Mouse (Mus musculus) MEL (cell line): ENCODE results near the gene Ctbs. TPM values are rescaled to one million over a fixed set of nuclear protein-coding genes. Genes with fewer than 3 reads are reported as not detected.

Source experiments
- DNase-seq: peaks from one replicate; pipeline ENCODE4 v3.0.0; 2011; ENCODE audit warnings: low read depth, low spot score
- H3K27ac ChIP-seq: 2 replicates; pipeline ENCODE4 v1.5.1; 2012; ENCODE audit warnings: low read depth, mild to moderate bottlenecking, control low read depth, low read length, moderate library complexity; ENCODE audit not compliant: control insufficient read depth
- H3K27me3 ChIP-seq, 2 experiments: fragments of 150-350 bp in 1 of 2; sonication (generic) in 1 of 2; 2 replicates each; pipeline ENCODE4 v1.6.1; 2012; ENCODE audit warnings: low read length in 2 of 2, mild to moderate bottlenecking in 2 of 2, improper control_type of control experiment in 1 of 2, moderate library complexity in 1 of 2; ENCODE audit not compliant: insufficient read depth in 2 of 2, control insufficient read depth in 1 of 2
- H3K36me3 ChIP-seq, 2 experiments: 2 replicates each; pipeline ENCODE4 v1.6.1; 2012 to 2014; ENCODE audit warnings: low read length in 2 of 2, improper control_type of control experiment in 1 of 2, inconsistent platforms in 1 of 2, mild to moderate bottlenecking in 1 of 2; ENCODE audit not compliant: insufficient read depth in 2 of 2, control insufficient read depth in 1 of 2
- H3K4me1 ChIP-seq, 2 experiments: fragments of 150-350 bp in 1 of 2; sonication (generic) in 1 of 2; 2 replicates each; pipeline ENCODE4 v1.6.1; 2012; ENCODE audit warnings: low read length in 2 of 2, improper control_type of control experiment in 1 of 2, mild to moderate bottlenecking in 1 of 2; ENCODE audit not compliant: insufficient read depth in 2 of 2, control insufficient read depth in 1 of 2
- H3K4me3 ChIP-seq, 2 experiments: fragments of 150-350 bp in 1 of 2; sonication (generic) in 1 of 2; 2 replicates each; pipeline ENCODE4 v1.5.1; 2012; ENCODE audit warnings: low read depth in 2 of 2, low read length in 2 of 2, mild to moderate bottlenecking in 2 of 2, moderate library complexity in 2 of 2, control low read depth in 1 of 2, improper control_type of control experiment in 1 of 2; ENCODE audit not compliant: control insufficient read depth in 1 of 2, insufficient read depth in 1 of 2
- H3K79me2 ChIP-seq: 2 replicates; pipeline ENCODE4 v1.6.1; 2012; ENCODE audit warnings: mild to moderate bottlenecking, low read length, moderate library complexity; ENCODE audit not compliant: control insufficient read depth, poor library complexity, insufficient read depth
- H3K9ac ChIP-seq: 2 replicates; pipeline ENCODE4 v1.6.1; 2012; ENCODE audit warnings: low read depth, mild to moderate bottlenecking, control low read depth, low read length, moderate library complexity; ENCODE audit not compliant: control insufficient read depth, poor library complexity, severe bottlenecking
- H3K9me3 ChIP-seq: fragments of 150-350 bp; sonication (generic); replicated peaks from 2 replicates; pipeline ENCODE4 v1.6.1; 2012; ENCODE audit warnings: mild to moderate bottlenecking, low read length, improper control_type of control experiment, moderate library complexity; ENCODE audit not compliant: insufficient read depth
- BHLHE40 ChIP-seq: IDR thresholded peaks from 2 replicates; pipeline ENCODE4 v1.6.1; 2012; ENCODE audit warnings: low read depth, mild to moderate bottlenecking, inconsistent platforms, low read length, improper control_type of control experiment, borderline replicate concordance
- CTCF ChIP-seq, 3 experiments: IDR thresholded peaks in 2 of 3; conservative IDR thresholded peaks in 1 of 3; 2 replicates each; pipeline ENCODE4 v1.5.1; 2011 to 2012; ENCODE audit warnings: low read length in 3 of 3, low read depth in 2 of 3, mild to moderate bottlenecking in 2 of 3, improper control_type of control experiment in 1 of 3, inconsistent platforms in 1 of 3, mixed read lengths in 1 of 3, moderate library complexity in 1 of 3; ENCODE audit not compliant: control insufficient read depth in 1 of 3, insufficient read depth in 1 of 3, poor library complexity in 1 of 3, severe bottlenecking in 1 of 3
- HCFC1 ChIP-seq: IDR thresholded peaks from 2 replicates; pipeline ENCODE4 v1.6.1; 2012; ENCODE audit warnings: low read depth, mild to moderate bottlenecking, inconsistent platforms, low read length, improper control_type of control experiment, moderate library complexity
- MXI1 ChIP-seq: IDR thresholded peaks from 2 replicates; pipeline ENCODE4 v1.6.1; 2011; ENCODE audit warnings: mild to moderate bottlenecking, low read depth, low read length, improper control_type of control experiment
- POLR2AphosphoS5 ChIP-seq: IDR thresholded peaks from 2 replicates; pipeline ENCODE4 v1.6.1; 2012; ENCODE audit warnings: low read depth, borderline replicate concordance, mild to moderate bottlenecking, inconsistent platforms, low read length, moderate library complexity, mixed read lengths
- RAD21 ChIP-seq: IDR thresholded peaks from 2 replicates; pipeline ENCODE4 v1.6.1; 2011; ENCODE audit warnings: mild to moderate bottlenecking, low read depth, low read length, improper control_type of control experiment
- RCOR1 ChIP-seq: IDR thresholded peaks from 2 replicates; pipeline ENCODE4 v1.6.1; 2012; ENCODE audit warnings: low read depth, mild to moderate bottlenecking, inconsistent platforms, low read length, improper control_type of control experiment
- SIN3A ChIP-seq: IDR thresholded peaks from 2 replicates; pipeline ENCODE4 v1.6.1; 2012; ENCODE audit warnings: low read length, improper control_type of control experiment, inconsistent platforms
- UBTF ChIP-seq: IDR thresholded peaks from 2 replicates; pipeline ENCODE4 v1.6.1; 2012; ENCODE audit warnings: low read depth, mild to moderate bottlenecking, inconsistent platforms, low read length, improper control_type of control experiment, moderate library complexity, borderline replicate concordance; ENCODE audit not compliant: insufficient read depth
- ZC3H11A ChIP-seq: IDR thresholded peaks from 2 replicates; pipeline ENCODE4 v1.6.1; 2012; ENCODE audit warnings: low read depth, mild to moderate bottlenecking, inconsistent platforms, low read length, improper control_type of control experiment
- ZMIZ1 ChIP-seq: IDR thresholded peaks from 2 replicates; pipeline ENCODE4 v1.6.1; 2012; ENCODE audit warnings: low read depth, mild to moderate bottlenecking, inconsistent platforms, low read length, improper control_type of control experiment, moderate library complexity
- polyA plus RNA-seq, 2 experiments: library from polyadenylated mRNA; stranded (reverse) in 1 of 2; unstranded in 1 of 2; fragments of >175 nt in 1 of 2; fragments of >200 nt in 1 of 2; gene quantifications; 2 replicates each; pipeline versions ENCODE4 v1.2.1 to v1.2.4; 2012; ENCODE audit warnings: low replicate concordance in 2 of 2, low read depth in 1 of 2; ENCODE audit not compliant: insufficient read length in 2 of 2, insufficient read depth in 1 of 2, missing spikeins in 1 of 2
- total RNA-seq: library from RNA; depleted of rRNA; stranded (reverse); fragments of 300-350 nt; gene quantifications from 2 replicates; pipeline ENCODE4 v1.2.3, GENCODE M21; 2012

Gene Ctbs
- total and polyA plus RNA-seq, 3 experiments: 3.2 to 5.1 TPM; not detected in 1

- peak overlapping the region; percentile 98 for H3K27ac ChIP-seq
- H3K9ac ChIP-seq: peak overlapping the region; percentile 98
- H3K36me3 ChIP-seq: peaks cover 19 to 30% of the 10 kb centered on the region in 2 experiments
- peaks cover 2 to 13% of the 10 kb centered on the region in 2 experiments for H3K4me1 ChIP-seq
- H3K9me3 ChIP-seq: no peaks in the 10 kb centered on the region
- H3K79me2 ChIP-seq: peaks cover 44% of the 10 kb centered on the region
- TF ChIP-seq BHLHE40 (0 out of 2 replicates have a peak, but pooled peaks have one; percentile 7), HCFC1 (peak; percentile 59), POLR2AphosphoS5 (no peak), MXI1 (peak; percentile 69; the same call in 1 of the 2 replicates), SIN3A (peak; percentile 81)
- TF ChIP-seq, all 39 proteins: peak for 4
- Histone ChIP-seq H3K4me3 (peak overlapping the region; percentile 68 to 95), H3K27me3 (no peaks in the 10 kb centered on the region)
- peak; percentile 73 for DNase-seq
Observed at GRCm38 (mm10) chr3:146500003-146500809, 50.6 kb downstream of the Ctbs start.

DNA sequence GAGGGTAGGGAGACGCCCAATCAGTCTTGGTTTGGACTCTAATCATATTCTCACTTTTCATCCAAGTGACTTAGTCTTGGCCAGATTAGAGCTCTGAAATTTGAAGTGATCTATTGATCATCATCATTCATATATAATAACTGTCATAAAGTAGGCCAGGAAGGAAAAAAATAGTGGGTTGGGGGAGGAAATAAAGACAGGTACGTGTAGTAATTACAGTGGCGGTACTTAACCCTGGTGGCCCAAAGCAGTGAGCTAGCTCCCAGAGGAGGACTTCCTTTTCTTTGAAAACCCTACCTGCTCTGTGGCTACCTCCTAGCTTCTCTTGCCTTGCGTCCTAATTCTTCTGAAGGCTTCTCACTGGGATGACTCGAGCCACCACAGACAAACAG, 51.2 kb downstream of the Ctbs start:
- H3K27me3 ChIP-seq: no peaks in the 10 kb centered on the region
- H3K36me3 ChIP-seq: peaks cover 20 to 30% of the 10 kb centered on the region in 2 experiments
- TF ChIP-seq ZMIZ1 (peak; percentile 27; the same call in 1 of the 2 replicates), ZC3H11A (no peak), UBTF (no peak), RCOR1 (peak; percentile 40; the same call in 1 of the 2 replicates)
- H3K4me3 ChIP-seq: peak overlapping the region; percentile 68 to 95
- peak overlapping the region; percentile 98 for H3K27ac ChIP-seq
- H3K4me1 ChIP-seq: peaks cover 2 to 13% of the 10 kb centered on the region in 2 experiments
- H3K9ac ChIP-seq: peak overlapping the region; percentile 98
- peaks cover 44% of the 10 kb centered on the region for H3K79me2 ChIP-seq
- no peak for DNase-seq
- H3K9me3 ChIP-seq: no peaks in the 10 kb centered on the region

GRCm38 (mm10) chr3:146501601-146502123, 52.1 kb downstream of the Ctbs start:
- Histone ChIP-seq H3K79me2 (peaks cover 44% of the 10 kb centered on the region), H3K27me3 (no peaks in the 10 kb centered on the region), H3K9ac (peak overlapping the region; percentile 98), H3K9me3 (no peaks in the 10 kb centered on the region), H3K36me3 (peaks cover 25 to 30% of the 10 kb centered on the region in 2 experiments), H3K4me3 (peak overlapping the region; percentile 68 to 95), H3K4me1 (peaks cover 2 to 13% of the 10 kb centered on the region in 2 experiments), H3K27ac (0 out of 2 replicates have a peak overlapping the region, but pooled peaks have one; percentile 3)
- TF ChIP-seq ZMIZ1: 0 out of 2 replicates have a peak, but pooled peaks have one; percentile 6
- TF ChIP-seq RAD21: no peak
- TF ChIP-seq CTCF (IDR thresholded peaks at IDR 0.05 in 2 of 3, conservative IDR thresholded peaks at IDR 0.05 in 1 of 3; ENCODE audit: control insufficient read depth in 1 of 3, insufficient read depth in 1 of 3, low read depth in 2 of 3, low read length in 3 of 3, poor library complexity in 1 of 3, severe bottlenecking in 1 of 3): no peak
- TF ChIP-seq, all 39 proteins: peak for 1
- no peak for DNase-seq
